Mouse (Mus musculus): ENCODE results near the gene Xbp1. TPM values are rescaled to one million over a fixed set of nuclear protein-coding genes. Genes with fewer than 3 reads are reported as not detected.
"Not testable (repeated sequence)": the region's sequence is repeated elsewhere in the genome, so short reads cannot be mapped to it uniquely, and the experiment has no call there.

Gene Xbp1
- 238 and 242 TPM in 2 replicates for polyA plus RNA-seq (2015; fragmentation: Nextera tagmentation; extraction: Ambion mirVana)

- H3K4me2 ChIP-seq = peak within 1 kb of the TSS; percentile 59
- no peaks in the 10 kb centered on the region for H3K9me3 ChIP-seq
- peak within 1 kb of the TSS; percentile 97 for H3K27ac ChIP-seq
- peaks cover 23% of the 10 kb centered on the region for H3K4me1 ChIP-seq
- peak within 1 kb of the TSS; percentile 96 for H3K9ac ChIP-seq
- WGBS = under 1% methylated on average over 65 of the region's 72 CpGs
- peak within 1 kb of the TSS; percentile 100 for H3K4me3 ChIP-seq
- peaks cover 32% of the 10 kb centered on the region for H3K36me3 ChIP-seq
- no peaks in the 10 kb centered on the region for H3K27me3 ChIP-seq
- peak; percentile 97 for ATAC-seq (ENCODE audit: insufficient number of reproducible peaks, low FRiP score, low TSS enrichment, low read depth)
Measured at GRCm38 (mm10) chr11:5520412-5521265, at the start of gene Xbp1. Xbp1 (plus strand) TSS chr11:5520659.

GRCm38 (mm10) chr11:5474130-5474529 is 46.3 kb upstream of the Xbp1 start:
- Histone ChIP-seq H3K9ac (no peak overlapping the region), H3K4me1 (no peaks in the 10 kb centered on the region), H3K4me3 (no peak overlapping the region), H3K27me3 (no peaks in the 10 kb centered on the region), H3K27ac (no peak overlapping the region), H3K9me3 (no peaks in the 10 kb centered on the region), H3K4me2 (no peak overlapping the region), H3K36me3 (no peaks in the 10 kb centered on the region)
- WGBS = 5% methylated on average over 5 of the region's 5 CpGs
- ATAC-seq (ENCODE audit: insufficient number of reproducible peaks, low FRiP score, low TSS enrichment, low read depth) = no peak

- not testable (repeated sequence) for H3K36me3 ChIP-seq; H3K4me1 ChIP-seq; H3K27me3 ChIP-seq; H3K4me3 ChIP-seq; H3K27ac ChIP-seq; H3K9ac ChIP-seq; H3K9me3 ChIP-seq; H3K4me2 ChIP-seq; ATAC-seq (ENCODE audit: insufficient number of reproducible peaks, low FRiP score, low TSS enrichment, low read depth)
- WGBS = 95% methylated on average over 2 of the region's 2 CpGs
Measured at GRCm38 (mm10) chr11:5475556-5476118, 44.8 kb upstream of the Xbp1 start.

GRCm38 (mm10) chr11:5476806-5477205 is 43.7 kb upstream of the Xbp1 start:
- Histone ChIP-seq H3K27ac (no peak overlapping the region), H3K9ac (no peak overlapping the region), H3K36me3 (no peaks in the 10 kb centered on the region), H3K4me1 (no peaks in the 10 kb centered on the region), H3K9me3 (no peaks in the 10 kb centered on the region), H3K4me3 (no peak overlapping the region), H3K27me3 (no peaks in the 10 kb centered on the region), H3K4me2 (no peak overlapping the region)
- ATAC-seq (ENCODE audit: insufficient number of reproducible peaks, low FRiP score, low TSS enrichment, low read depth) = no peak
- 84% methylated on average over 4 of the region's 4 CpGs for WGBS

- Histone ChIP-seq H3K4me2 (no peak overlapping the region), H3K27me3 (no peaks in the 10 kb centered on the region), H3K27ac (no peak overlapping the region), H3K9ac (no peak overlapping the region), H3K4me1 (no peaks in the 10 kb centered on the region), H3K9me3 (no peaks in the 10 kb centered on the region), H3K4me3 (no peak overlapping the region), H3K36me3 (no peaks in the 10 kb centered on the region)
- WGBS = 79% methylated on average over 7 of the region's 7 CpGs
- no peak for ATAC-seq (ENCODE audit: insufficient number of reproducible peaks, low FRiP score, low TSS enrichment, low read depth)
Measured at GRCm38 (mm10) chr11:5478193-5478592, 42.3 kb upstream of the Xbp1 start.

GRCm38 (mm10) chr11:5478831-5479230 is 41.6 kb upstream of the Xbp1 start:
- Histone ChIP-seq H3K9me3 (no peaks in the 10 kb centered on the region), H3K4me1 (no peaks in the 10 kb centered on the region), H3K4me3 (no peak overlapping the region), H3K9ac (no peak overlapping the region), H3K4me2 (no peak overlapping the region), H3K36me3 (no peaks in the 10 kb centered on the region), H3K27ac (no peak overlapping the region), H3K27me3 (no peaks in the 10 kb centered on the region)
- 90% methylated on average over 3 of the region's 3 CpGs for WGBS
- ATAC-seq (ENCODE audit: insufficient number of reproducible peaks, low FRiP score, low TSS enrichment, low read depth) = no peak

- no peaks in the 10 kb centered on the region for H3K27me3 ChIP-seq
- H3K4me1 ChIP-seq = peaks cover 5% of the 10 kb centered on the region; the same call in 1 of the 2 replicates
- no peak overlapping the region for H3K27ac ChIP-seq
- no peaks in the 10 kb centered on the region for H3K9me3 ChIP-seq
- no peak overlapping the region for H3K9ac ChIP-seq
- H3K4me3 ChIP-seq = no peak overlapping the region
- ATAC-seq (ENCODE audit: insufficient number of reproducible peaks, low FRiP score, low TSS enrichment, low read depth) = no peak
- WGBS = 76% methylated on average over 13 of the region's 13 CpGs
- no peak overlapping the region for H3K4me2 ChIP-seq
- no peaks in the 10 kb centered on the region for H3K36me3 ChIP-seq
Measured at GRCm38 (mm10) chr11:5482581-5482980, 37.9 kb upstream of the Xbp1 start.

GRCm38 (mm10) chr11:5485193-5486011 is 35.1 kb upstream of the Xbp1 start:
- WGBS = 12% methylated on average over 15 of the region's 15 CpGs
- peak overlapping the region; percentile 52 for H3K4me2 ChIP-seq
- 0 out of 2 replicates have a peak overlapping the region, but pooled peaks have one; percentile 30 for H3K27ac ChIP-seq
- H3K4me3 ChIP-seq = peak overlapping the region; percentile 40
- H3K27me3 ChIP-seq = no peaks in the 10 kb centered on the region
- H3K9me3 ChIP-seq = no peaks in the 10 kb centered on the region
- H3K4me1 ChIP-seq = peaks cover 5% of the 10 kb centered on the region; the same call in 1 of the 2 replicates
- peak overlapping the region; percentile 18; the same call in 1 of the 2 replicates for H3K9ac ChIP-seq
- no peak for ATAC-seq (ENCODE audit: insufficient number of reproducible peaks, low FRiP score, low TSS enrichment, low read depth)
- no peaks in the 10 kb centered on the region for H3K36me3 ChIP-seq

- not testable (repeated sequence) for H3K27me3 ChIP-seq; H3K9ac ChIP-seq; H3K27ac ChIP-seq; H3K4me1 ChIP-seq; H3K36me3 ChIP-seq; H3K4me2 ChIP-seq; H3K4me3 ChIP-seq; ATAC-seq (ENCODE audit: insufficient number of reproducible peaks, low FRiP score, low TSS enrichment, low read depth); H3K9me3 ChIP-seq
- 81% methylated on average over 10 of the region's 10 CpGs for WGBS
Measured at GRCm38 (mm10) chr11:5489433-5489832, 31.0 kb upstream of the Xbp1 start.

- Histone ChIP-seq H3K27me3 (no peaks in the 10 kb centered on the region), H3K9ac (no peak overlapping the region), H3K36me3 (no peaks in the 10 kb centered on the region), H3K4me3 (no peak overlapping the region), H3K9me3 (no peaks in the 10 kb centered on the region), H3K4me2 (no peak overlapping the region), H3K27ac (no peak overlapping the region), H3K4me1 (no peaks in the 10 kb centered on the region)
- 83% methylated on average over 10 of the region's 10 CpGs for WGBS
- ATAC-seq (ENCODE audit: insufficient number of reproducible peaks, low FRiP score, low TSS enrichment, low read depth) = no peak
Measured at GRCm38 (mm10) chr11:5490989-5491656, 29.3 kb upstream of the Xbp1 start.

- H3K4me2 ChIP-seq = no peak overlapping the region
- no peaks in the 10 kb centered on the region for H3K4me1 ChIP-seq
- no peak overlapping the region for H3K27ac ChIP-seq
- no peak for ATAC-seq (ENCODE audit: insufficient number of reproducible peaks, low FRiP score, low TSS enrichment, low read depth)
- no peaks in the 10 kb centered on the region for H3K9me3 ChIP-seq
- no peak overlapping the region for H3K4me3 ChIP-seq
- H3K27me3 ChIP-seq = no peaks in the 10 kb centered on the region
- no peak overlapping the region for H3K9ac ChIP-seq
- no peaks in the 10 kb centered on the region for H3K36me3 ChIP-seq
- WGBS = 61% methylated on average over 7 of the region's 7 CpGs
Measured at GRCm38 (mm10) chr11:5491912-5492311, 28.5 kb upstream of the Xbp1 start.
